Mouse (Mus musculus) NIH3T3 (cell line): ENCODE measurements at regions not wholly inside any gene's neighbourhood (a gene's known extent, or its start where the extent isn't known, plus 50 kb on each side); places are given as distances from the start of the nearest gene placed in this dataset.

Experiments used
- DNase-seq: peaks from one replicate; pipeline ENCODE4 v3.0.0-alpha.2; 2012; ENCODE audit warnings: low read depth

GRCm38 (mm10) chr1:4672344-4672743 is 135.3 kb upstream of the Gm37988 start:
- DNase-seq: no peak

- no peak for DNase-seq
These were observed 120.1 kb upstream of the Gm37988 start for GRCm38 (mm10) chr1:4687605-4688004.

DNA sequence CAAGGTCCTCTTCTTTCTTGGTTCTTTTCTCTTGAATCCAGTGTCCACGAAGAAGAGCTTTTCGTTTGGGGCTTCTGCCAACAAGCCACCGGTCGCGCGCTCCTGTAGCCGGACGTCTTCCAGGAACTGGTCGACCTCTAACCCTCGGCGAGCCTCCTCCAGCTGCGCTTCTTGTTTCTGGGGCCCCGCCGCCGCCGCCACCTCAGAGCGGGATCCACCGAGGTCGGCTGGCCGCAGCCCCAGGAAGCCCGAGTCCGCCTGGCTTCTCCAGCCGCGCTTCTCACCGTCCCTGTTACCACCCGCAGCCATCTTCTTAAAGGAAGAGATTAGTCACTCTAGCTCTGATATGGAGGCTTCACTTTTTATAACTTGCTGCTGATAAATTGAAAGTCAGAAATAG is 118.6 kb upstream of the Gm37988 start:
- no peak for DNase-seq

- no peak for DNase-seq
These were observed 104.4 kb upstream of the Gm37988 start for GRCm38 (mm10) chr1:4703316-4703715.

DNA sequence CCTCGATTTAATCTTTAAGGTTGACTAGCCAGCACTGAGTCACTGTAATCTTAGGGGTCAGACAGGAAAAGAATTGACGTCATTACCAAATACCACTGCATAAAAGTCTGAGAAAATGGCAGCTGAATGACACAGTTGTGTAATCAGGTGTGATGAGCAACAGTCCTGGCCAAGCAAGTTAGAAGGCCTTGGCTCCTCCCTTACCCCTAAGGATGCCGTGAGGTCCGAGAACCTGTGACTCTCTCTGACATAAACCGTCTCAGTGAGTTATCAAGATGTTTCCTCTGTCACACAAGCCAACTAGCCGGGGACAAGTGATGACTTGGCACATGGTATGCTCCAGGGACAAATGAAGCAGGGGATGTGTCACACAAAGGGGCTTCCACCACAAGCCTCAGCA is 101.5 kb upstream of the Gm37988 start:
- DNase-seq: peak; percentile 7

GRCm38 (mm10) chr1:4722333-4722931 is 85.3 kb upstream of the Gm37988 start:
- no peak for DNase-seq
